Mouse (Mus musculus) right cerebral cortex, postnatal 25 days (tissue): ENCODE results near the gene Ddo.

Source experiments
- DNase-seq: peaks from one replicate; pipeline ENCODE4 v3.0.0; 2022

Ddo gene

DNA sequence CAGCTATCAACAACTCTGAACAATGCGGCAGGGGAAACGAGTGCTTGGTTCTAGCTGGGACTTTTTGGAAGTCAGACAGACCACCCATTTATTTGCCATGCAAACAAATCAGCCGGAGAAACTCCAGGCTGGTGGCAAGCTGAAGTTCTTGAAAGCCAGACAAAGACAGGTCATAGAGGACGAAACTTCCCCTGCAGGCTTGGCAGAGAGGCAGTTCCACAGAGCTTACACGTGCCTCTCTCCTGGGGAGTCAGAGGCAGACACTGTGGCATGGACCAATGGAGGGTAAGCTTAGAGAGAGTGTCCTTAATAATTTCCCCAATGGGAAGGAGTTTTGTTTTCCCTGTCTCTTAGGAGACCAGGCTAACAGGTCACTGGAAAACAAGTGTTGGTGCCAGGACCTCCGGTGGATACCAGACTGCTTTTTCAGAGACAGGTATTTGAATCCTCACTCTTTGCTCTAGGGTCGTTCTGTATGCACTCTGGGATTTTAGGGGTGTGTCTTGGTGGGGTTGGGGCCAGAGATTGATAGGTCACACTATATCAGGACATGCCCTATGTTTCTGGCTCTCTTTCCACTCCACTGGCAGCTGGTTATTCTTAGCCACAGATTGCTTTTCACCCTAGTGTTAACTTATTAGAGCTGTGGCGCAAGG, at the start of gene Ddo:
Gene Ddo (plus strand): TSS at position 356 of the 656 bp plus-strand sequence.
- DNase-seq: no peak

DNA sequence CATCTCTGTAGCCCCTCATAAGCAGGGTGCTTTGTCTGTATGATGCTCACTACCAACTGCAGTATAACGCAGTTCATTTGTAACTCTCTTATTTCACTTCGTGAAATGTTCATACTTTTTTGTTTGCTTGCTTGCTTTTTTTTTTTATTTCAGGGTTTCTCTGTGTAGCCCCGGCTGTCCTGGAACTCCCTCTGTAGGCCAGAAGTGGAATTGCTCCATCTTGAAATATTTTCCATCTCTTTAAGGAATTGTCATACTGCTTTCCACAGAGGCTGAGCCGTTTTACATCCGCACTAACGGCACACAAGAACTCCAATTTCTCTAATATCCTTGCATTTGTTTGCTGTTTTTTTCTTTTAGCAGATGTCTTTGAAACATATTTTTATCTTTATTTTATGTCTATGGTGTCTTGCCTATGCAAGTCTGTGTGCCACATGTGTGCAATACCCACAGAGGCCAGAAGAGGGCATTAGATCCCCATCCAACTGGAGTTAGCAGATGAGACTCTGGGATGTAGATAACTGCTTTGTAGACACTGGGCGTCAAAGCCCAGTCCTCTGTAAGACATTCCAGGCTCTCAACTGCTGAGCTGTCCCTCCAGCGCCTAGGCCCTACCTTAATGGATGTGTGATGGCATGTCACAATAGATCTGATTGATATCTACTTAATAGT, 46.1 kb upstream of the Ddo start:
- no peak for DNase-seq

DNA sequence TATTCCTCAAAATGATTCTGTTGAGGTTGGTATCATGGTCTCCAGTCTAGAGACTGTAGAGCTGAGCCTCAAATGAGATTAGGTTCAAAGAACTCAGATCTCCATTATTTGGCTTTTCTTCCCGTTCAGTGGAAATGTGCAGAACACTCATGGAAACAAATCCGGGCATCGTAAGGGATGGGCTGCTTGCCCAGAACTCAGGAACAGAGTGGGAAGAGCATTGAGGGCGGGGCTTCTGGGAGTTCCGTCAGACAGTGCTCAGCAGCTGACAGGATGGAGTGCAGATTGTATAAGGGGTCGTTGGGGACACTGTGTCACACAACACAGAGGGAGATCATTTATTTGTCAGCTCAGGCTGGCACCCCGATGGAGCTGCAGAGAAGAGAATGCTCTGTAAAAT, 37.6 kb upstream of the Ddo start:
- peak; percentile 47 for DNase-seq

DNA sequence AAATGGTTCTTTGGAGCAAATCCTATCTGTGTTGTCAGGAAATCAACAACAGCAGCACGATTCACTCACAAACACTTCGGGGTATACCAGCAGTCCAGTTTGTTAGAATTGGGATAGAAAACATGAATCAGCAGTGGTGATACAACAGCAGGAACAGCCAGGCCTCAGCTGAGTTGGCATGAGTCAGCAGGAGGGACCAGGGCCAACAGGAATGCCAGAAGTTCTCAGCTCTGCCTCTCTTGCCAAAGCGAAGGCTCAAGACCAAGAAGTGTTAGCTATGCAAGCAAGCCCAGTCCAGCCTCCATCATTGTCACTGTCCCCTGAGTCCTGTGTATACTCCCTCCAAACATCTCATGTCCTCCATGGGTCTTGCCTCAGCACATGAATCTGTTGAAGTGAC, 32.6 kb upstream of the Ddo start:
- DNase-seq: peak; percentile 18

DNA sequence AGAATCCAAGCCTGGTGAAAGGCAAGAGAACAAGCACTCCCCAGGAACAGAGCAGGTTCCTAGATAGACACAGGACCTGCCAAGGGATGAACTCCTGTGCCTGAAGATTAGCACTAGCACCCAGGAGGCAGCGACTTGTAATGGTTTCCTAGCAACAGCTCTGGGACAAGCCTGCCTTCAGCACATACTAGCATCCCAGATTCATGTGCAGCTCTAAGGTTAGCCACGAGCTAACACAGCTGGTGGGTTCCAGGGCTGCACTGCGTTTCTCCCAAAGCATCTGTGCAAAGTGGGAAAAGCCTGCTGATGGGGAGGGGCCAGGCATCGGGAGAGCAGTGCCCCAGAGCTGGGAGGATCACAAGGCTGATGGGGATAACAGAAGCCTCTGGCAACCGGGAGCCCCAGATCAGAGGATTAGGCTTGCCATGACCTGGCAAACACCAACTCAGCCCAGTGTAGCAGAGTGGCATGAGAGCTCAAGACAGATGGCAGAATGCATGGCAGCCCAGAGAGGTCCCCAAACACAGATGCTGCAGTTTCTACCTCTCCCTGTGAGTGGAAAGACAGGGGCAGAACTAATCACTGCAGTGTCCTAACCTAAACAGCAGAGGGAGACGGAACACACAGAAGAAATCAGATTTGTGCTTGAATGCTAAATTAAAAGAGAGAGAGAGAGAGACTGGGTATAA, 25.0 kb upstream of the Ddo start:
- no peak for DNase-seq

DNA sequence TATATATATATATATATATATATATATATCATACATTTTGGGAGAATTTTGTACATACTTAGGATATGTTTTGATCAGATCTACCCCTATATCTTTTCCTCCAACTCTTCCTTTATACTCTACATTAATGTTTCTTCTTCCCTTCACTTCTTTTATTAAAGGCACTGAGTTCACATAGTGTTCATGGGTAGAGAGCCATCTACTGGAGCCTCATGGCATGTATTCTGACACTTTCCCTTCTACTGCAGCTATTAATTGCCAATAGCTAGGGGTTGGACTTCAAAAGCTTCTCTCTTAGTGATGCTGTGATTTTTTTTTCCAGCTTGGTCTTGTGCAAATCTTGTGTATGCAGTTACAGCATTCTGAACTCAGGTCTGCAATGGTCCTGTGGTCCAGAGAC, 11.8 kb upstream of the Ddo start:
- no peak for DNase-seq

DNA sequence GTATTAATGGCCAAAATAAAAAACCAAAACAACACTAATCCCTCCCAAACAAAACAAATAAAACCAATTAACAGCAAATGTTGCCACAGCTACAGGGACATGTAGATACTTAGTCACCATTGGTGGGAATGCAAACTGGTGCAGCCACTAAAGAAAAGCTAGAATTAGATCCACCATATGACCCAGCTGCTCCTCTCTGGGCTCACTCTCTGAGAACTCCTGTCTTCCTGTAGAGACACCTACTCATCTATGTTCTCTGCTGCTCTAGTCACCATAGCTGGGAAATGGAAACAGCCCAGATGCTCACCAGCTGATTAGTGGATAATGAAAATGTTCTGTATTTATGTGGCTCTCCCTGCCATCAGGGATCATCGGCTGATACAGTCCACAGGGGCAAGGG, 10.1 kb upstream of the Ddo start:
- no peak for DNase-seq

DNA sequence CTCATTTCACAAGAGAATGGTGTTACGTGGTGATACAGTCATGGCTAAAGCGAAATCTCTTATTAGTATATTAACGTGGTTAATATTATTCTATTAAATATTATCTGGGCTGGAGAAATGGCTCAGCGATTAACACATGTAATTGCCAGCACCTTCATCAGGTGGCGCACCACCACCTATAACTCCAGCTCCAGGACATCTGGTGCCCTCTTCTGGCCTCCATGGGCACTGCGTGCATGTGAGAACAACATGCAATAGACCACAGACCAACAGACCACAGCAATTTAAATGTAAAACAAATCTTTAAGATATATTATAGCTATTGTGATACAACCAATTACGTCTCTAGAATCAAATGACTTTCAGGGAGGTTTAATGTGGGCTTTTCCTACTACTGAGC, 671 bp upstream of the Ddo start:
- DNase-seq: no peak

DNA sequence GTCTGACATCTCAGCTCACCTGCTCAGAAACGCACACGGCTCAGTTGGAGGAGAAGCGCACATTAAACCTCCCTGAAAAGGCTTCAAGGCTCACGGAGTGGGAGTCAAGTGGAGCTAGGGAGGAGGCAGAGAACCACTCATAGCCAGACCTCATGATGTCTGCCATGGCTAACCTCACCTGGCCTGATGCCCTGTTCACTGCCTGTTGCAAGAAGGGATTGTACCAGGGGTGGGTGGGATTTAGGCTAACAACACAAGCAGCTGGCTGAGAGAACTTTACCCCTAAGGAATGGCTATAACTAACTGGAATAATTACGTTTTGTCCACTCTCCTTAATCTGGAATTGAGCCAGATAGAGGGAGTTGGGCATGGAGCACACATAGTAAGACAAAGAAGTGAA, 646 bp downstream of the Ddo start:
- DNase-seq: no peak

DNA sequence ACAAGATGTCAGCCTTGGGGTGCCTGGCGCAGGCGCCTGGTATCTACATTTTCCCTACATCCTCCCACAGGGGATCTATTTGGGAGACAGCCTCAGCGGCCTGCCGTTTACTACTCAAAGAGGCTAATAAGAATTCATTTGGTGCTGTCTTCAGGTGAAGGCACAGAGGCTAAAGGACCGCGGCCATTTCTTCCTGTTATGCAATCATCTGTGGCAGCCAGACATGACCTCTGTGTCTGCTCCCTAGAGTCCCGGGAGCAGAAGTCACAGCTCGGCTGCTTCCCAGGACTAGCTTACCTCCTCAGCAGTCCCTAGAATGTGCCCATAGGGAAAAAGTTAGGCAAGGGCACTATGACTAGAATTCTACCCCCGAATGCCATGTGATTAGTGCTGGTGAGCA, 1.1 kb downstream of the Ddo start:
- DNase-seq: no peak

DNA sequence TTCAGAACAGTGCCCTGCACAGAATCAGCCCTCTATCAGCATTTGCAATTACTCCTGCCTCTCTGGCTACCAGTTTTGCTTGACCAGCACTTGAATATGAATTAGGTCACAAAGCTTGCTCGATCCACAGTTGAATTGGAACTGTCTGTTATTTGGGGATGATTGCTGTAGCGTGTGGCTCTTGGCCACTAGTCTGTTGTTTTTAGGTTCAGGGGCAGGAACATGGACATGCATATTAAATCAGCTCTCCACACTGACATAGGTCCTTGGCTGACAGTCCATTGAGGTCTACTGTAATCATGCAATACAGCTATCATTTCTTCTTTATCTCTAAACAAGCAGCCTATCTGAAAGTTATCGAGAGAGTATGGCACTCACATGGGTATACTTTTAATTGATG, 2.3 kb downstream of the Ddo start:
- no peak for DNase-seq

DNA sequence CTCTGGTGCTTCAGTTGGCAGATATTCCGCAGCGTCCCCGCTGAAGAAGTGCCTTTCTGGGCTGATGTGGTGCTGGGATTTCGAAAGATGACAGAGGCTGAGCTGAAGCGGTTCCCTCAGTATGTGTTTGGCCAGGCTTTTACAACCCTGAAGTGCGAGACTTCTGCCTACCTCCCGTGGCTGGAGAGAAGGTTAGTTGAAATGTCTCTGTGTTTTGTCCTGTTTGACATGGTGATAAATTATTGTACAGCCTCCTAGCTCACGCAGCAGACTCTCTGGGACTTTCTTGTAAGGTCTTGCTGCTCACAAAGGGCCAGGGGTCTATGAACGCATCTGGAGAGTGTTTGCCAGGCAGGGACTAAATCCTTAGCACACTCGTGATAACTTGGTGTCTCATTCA, 7.5 kb downstream of the Ddo start:
- DNase-seq: no peak

DNA sequence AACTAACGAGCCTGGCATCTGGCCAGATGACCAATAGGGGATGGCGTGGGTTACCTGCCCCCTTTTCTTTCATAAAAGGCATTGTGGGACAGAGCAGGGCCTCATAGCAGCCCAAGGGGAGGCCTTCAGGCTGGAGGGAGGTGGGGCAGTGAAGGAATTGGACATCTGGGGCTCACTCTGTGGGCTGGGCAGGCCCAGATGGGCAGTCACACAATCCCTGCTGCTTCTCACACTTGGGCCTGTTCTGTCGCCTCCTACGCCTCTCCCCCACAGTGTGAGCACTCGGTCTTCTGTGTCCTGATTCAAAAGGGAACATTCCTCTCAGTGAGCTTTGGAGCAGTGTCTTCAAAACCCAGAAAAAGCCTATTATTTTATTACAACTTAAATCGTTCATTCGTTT, 8.5 kb downstream of the Ddo start:
- peak; percentile 82 for DNase-seq

DNA sequence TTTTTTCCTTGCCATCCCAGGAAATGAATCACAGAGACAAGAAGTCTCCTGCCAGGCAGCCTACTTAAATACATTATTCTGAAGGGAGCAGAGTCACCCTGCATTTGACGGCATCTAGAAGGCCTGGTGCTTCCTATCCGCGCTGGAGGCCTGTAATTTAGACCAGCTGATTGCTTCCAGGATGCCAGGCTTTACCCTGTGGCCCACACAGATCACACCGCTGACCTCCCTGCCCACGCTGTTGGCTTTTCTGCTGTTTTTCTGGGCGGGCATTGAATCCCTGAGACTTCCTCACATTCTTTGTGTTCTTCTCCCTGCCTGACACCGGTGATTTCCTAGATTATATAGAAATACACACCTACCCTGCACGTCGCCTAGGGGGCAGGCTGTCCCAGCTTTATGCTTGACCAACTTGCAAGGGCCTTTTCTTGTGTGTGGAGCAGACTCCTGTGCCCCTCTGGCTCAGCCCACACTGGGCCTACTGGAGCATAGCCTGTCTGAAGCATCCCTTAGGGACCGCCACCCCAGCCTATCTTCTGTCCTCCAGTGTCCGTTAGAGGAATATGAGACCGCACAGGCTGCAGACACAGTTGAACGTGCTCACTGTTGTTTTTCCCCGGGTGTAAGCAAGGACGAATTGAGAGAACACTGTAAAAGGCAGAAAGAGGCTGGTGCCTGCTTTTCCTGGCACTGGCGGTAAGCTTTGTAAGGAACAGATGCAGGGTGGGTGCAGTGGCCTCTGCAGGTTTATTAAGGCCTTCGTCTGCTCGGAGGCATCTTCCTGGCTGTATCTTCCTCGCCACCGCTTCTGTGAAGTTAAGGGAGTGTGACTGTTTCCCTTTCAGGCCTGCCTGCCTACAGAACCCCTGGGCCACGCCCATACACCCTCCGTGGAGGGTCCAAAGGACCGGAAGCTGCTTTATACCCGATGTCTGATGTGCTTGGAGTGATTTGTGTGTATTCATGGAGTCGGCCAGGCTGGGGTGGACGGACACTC, 9.3 kb downstream of the Ddo start:
- DNase-seq: peak; percentile 60

DNA sequence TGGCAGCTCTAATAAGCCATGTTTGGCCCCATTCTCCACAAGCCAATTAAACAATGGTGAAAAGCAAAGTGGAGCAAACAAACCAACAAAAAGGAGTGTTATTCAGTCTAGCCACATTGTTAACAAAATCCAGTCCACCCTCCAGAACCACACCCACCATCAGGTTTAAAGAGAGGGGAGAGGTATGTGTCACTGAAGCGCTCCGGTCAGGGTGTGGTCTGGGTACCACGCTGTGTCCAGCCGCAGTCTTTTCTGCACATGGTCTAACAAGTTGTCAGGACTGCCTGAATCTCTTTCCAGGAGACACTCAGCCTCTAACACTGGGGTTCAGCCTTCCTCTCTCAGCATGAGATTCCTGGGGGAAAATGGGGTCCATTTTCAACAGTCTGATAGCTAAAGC, 10.6 kb downstream of the Ddo start:
- no peak for DNase-seq

DNA sequence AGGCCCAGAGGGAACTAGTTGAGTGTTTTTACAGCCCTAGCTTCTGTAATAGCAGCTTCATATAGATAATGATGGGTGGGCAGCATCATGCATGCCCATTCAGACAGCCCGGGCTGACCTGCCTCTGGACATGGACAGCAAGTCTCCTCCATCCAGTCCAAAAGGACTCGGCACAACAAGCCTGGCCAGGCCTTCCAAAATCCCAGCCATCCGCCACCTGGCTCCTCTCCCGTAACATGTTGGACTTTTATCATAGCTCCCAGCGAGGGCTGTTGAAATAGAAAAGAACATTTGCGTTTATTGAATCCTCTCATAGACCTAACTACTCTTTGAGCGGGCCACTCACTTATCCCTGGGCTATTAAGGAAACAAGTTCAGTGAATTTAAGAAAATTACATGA, 12.1 kb downstream of the Ddo start:
- DNase-seq: no peak

DNA sequence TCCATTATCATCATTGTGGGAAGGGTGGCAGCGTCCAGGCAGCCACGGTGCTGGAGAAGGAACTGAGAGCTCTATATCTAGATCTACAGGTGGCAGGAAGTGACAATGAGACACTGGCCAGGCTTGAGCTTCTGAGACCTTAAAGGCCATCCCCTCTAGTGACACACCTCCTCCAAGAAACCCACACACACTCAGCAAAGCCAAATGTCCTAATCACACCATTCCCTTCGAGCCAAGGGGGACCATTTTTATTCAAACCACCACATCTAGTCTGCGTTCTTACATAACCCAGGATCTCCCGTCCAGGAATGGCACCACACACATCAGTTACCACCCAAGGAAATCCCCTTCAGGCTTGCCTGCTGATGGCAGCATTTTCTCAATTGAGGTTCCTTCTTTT, 13.3 kb downstream of the Ddo start:
- DNase-seq: no peak

DNA sequence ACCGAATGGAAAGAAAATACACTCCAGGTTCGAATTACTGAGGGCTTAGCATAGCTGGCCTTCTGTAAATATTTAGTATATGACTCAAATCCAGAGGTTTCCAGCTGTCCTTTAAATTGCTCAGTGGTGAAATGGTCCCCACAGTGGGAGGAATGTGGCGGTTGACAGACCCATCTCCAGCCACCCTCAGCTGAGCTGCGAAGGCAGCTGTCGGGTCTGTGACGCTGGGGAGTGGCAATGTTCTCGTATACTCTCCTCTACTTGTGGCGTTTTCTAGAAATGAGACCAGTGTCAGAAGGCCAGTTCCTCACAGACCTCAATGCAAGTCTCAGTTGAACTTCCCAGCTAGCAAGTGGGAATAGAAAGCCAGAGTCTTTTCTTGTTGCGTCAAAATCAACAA, 14.6 kb downstream of the Ddo start:
- DNase-seq: no peak

DNA sequence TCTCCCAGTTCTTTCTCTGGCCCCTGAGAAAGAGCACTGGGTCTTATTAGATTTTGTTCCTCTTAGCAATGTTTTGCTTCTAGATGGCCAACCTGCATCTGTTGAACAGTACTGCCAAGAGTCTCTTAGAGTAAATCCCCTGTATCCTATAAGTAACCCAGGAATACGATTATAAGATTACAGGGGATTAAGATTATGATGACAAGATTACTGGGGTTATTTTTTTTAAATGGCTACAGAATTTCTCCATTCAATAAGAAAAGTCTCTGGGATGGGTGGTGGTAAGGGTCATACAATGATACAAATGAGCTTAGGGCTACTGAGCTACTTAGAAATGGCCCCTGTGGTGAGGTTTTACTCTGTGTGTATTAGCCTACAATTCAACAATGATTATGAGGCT, 15.5 kb downstream of the Ddo start:
- no peak for DNase-seq

DNA sequence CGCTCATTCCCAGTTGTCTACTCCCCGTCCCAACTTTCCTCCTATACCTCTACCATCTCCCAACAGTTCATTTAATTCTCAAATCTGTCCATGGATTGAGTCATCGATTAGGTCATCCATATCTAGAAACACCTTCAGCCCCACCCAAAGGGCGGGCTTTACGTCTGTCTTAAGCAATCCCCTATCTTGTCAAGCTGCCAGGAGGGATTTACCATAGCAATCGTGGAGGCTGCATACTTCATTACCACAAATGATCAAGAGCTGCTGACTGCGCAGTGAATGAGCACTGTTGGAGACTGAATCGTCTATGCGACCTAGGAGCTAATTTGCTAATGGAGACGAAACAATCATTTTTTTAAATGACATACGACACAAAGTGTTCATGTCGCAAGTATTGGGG, 19.0 kb downstream of the Ddo start:
- no peak for DNase-seq

DNA sequence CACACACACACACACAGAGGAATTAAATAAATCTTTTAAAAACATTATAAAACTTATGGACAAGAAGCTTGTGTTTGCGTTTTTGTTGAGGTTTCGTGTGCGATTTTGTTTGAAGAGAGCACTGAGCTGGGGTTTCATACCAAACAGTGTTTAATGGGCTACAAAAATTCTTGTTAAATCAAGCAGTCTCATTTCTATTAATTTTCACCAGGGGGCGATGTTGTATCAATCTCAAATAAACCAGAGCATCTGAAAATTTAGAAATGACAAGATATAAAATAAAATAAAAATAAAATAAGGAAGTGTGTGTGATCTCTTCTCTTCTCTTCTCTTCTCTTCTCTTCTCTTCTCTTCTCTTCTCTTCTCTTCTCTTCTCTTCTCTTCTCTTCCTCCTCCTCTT, 19.8 kb downstream of the Ddo start:
- DNase-seq: no peak

DNA sequence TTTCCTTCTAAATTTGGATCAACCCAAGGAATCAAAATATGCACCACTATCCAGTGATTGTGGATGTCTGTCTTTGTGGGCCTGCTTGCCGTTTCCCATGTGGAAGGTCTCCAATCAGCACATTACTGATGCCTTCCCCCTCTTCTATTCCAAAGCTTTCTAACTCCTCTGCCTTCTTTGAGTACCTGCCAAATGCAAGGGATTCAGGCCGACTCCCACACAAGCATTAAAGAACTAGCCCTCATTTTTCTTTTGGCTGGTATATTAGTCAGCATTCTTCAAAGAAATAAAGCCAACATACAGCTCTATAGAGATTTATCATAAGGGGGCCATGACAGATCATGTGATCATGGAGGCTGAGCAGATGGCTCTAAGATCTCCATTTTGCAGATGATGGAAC, 21.9 kb downstream of the Ddo start:
- no peak for DNase-seq

DNA sequence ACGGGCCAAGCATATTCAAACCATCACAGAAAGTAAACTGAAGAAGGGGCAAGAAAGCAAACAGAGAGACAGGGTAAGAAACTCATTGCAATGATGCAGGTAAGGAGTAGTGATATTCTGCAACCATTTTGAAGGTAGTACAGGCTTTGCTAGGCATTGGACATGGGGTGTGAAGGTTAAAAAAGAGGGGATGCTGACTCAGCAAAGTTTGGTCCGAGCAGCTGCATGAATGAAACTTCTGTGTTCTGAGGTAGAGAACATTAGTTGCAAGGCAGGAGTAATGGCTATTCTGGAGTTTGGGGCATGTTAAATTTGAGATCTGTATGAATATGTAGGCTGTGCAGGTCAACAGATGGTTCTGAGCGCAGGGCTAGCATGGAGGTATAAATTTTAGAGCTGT, 35.5 kb downstream of the Ddo start:
- no peak for DNase-seq
